Mouse (Mus musculus): Measurements from ENCODE around the gene Prickle2. TPM values are rescaled to one million over a fixed set of nuclear protein-coding genes. Genes with fewer than 3 reads are reported as not detected.

Gene Prickle2
- polyA plus RNA-seq, 1 experiment from 2014 or later = 5.8 TPM

DNA sequence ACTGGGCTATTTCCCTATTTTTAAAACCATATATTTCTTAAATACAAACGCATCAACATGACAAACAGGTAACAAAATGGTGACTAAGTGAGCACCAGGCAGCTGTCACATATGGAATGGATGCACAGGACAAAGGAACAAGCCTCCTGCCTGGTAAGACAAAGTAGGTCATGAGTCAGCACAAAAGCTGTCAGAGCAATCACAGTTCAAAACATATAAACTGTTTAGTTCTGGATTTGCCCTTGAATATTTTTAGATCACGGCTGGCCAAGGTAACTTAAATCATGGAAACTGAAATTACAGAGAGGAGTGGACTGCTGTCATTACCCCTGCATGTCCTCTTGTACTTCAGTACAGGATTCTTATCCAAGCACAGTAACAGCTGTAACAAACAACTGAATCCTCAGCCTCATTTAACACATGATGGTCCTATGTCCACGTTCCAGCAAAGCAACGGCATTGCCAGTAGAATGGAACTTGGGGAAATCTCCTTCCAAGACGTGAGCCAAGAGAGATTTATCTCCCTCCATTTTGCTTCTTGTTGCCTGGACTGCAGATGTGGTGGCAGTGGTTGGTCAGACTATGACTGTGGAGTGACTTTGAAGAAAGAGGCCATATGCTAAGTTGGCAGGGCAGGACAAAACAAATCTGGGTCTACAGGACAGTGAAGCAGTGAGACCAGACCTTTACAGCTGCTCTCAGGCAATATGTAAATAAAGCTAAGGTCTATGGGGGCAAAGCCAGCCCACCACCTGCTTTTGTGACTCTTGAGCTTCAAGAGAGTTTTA is 185.7 kb downstream of the Prickle2 start:
- WGBS = 79% methylated on average over 5 of the region's 5 CpGs
- Histone ChIP-seq H3K36me3 (no peaks in the 10 kb centered on the region), H3K9me3 (no peaks in the 10 kb centered on the region), H3K27me3 (ENCODE audit: insufficient read depth, poor library complexity, severe bottlenecking) (no peaks in the 10 kb centered on the region), H3K27ac (no peak overlapping the region), H3K4me1 (peaks cover 19% of the 10 kb centered on the region), H3K4me3 (no peak overlapping the region)
- no peak for DNase-seq (ENCODE audit: low spot score)

DNA sequence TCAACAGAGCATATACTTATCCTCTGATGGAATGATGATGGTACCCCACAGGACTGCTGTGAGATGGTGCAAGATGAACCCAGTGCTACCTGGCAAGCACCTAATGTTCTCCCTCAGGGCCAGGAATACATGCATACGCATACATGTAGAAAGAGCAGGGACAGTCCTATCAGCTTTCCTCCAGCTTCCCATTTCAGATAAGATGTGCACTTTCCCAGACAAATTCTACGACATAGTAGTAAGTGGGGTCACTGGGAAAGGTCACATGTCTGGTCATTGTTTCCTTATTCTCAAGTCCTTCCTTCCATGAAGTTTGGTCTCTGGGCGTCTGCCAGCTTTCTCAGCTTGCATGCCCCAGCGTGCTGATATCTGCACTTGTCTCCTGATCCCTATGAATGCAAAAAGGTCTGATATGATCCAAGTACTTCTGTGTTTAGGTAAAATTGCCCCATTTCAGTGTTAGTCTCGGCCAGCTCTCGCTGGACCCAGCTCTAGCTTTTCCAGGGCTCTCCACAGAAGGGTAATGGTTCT is 187.5 kb downstream of the Prickle2 start:
- Histone ChIP-seq H3K9me3 (no peaks in the 10 kb centered on the region), H3K4me3 (no peak overlapping the region), H3K27me3 (ENCODE audit: insufficient read depth, poor library complexity, severe bottlenecking) (no peaks in the 10 kb centered on the region), H3K4me1 (peaks cover 19% of the 10 kb centered on the region), H3K36me3 (no peaks in the 10 kb centered on the region), H3K27ac (0 out of 2 replicates have a peak overlapping the region, but pooled peaks have one; percentile 24)
- 46% methylated on average over 6 of the region's 6 CpGs for WGBS
- no peak for DNase-seq (ENCODE audit: low spot score)

DNA sequence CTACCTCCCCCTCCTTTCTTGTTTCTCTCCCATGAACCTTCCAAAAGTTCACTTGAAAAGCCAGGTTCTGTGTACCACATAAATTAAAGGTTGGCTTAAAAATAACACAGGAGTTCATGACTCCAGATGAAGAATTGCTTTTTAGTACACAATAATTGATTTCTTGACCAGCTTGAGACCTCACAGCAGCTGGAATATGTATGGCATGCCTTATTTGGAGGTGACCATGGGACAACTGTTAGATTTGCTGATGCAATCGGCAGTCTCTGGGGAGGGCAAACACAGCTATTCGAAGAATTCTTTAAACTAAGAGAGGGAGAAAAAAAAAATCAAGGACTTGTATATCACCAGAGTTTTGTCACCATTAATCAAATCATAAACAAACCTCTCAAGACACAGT is 189.0 kb downstream of the Prickle2 start:
- no peak for DNase-seq (ENCODE audit: low spot score)
- Histone ChIP-seq H3K4me3 (no peak overlapping the region), H3K27ac (no peak overlapping the region), H3K4me1 (peaks cover 19% of the 10 kb centered on the region), H3K36me3 (no peaks in the 10 kb centered on the region), H3K9me3 (no peaks in the 10 kb centered on the region), H3K27me3 (ENCODE audit: insufficient read depth, poor library complexity, severe bottlenecking) (no peaks in the 10 kb centered on the region)
- WGBS = 37% methylated on average over 2 of the region's 2 CpGs

DNA sequence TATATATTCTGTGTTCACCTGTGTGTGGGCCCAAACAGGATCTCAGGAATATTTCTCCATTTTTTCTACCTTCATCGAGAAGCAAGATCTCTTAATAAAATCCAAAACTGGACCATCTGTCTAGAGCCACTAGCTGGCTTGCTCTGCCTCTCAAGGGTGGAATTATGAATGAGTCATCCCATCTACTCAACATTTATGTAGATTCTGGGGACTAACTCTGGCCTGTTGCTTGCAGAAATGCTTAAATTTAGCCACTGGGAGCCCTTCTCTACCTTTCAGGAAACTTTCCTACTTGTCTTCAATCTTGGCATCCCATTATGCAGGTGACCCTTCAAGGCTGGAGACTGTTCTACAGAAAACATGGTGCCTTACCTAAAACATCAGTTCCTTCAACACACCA is 194.0 kb downstream of the Prickle2 start:
- no peaks in the 10 kb centered on the region for H3K36me3 ChIP-seq
- no peak overlapping the region for H3K27ac ChIP-seq
- H3K9me3 ChIP-seq = no peaks in the 10 kb centered on the region
- no peaks in the 10 kb centered on the region for H3K27me3 ChIP-seq (ENCODE audit: insufficient read depth, poor library complexity, severe bottlenecking)
- WGBS = 96% methylated on average over 1 of the region's 1 CpGs
- DNase-seq (ENCODE audit: low spot score) = no peak
- peaks cover 13% of the 10 kb centered on the region for H3K4me1 ChIP-seq
- no peak overlapping the region for H3K4me3 ChIP-seq

DNA sequence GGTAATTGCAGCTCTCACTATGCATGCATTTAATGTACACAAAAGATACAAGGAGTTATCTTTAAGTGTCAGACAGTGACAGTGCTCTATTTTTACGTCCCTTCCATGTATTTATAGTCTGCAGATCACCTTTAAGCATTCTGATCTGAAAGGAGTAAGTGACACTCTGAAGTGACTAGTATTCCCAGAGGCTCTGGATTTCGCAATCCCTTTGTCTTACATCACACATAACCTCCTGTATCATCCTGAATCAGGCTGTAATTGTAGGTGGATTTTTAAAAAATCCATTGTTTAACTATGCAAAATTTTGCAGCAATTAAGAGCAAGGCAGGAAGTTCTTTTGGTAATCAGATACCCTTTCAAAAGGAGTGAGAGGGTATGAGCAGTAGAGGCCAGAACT is 196.2 kb downstream of the Prickle2 start:
- no peak overlapping the region for H3K4me3 ChIP-seq
- H3K27me3 ChIP-seq (ENCODE audit: insufficient read depth, poor library complexity, severe bottlenecking) = no peaks in the 10 kb centered on the region
- no peaks in the 10 kb centered on the region for H3K36me3 ChIP-seq
- H3K27ac ChIP-seq = no peak overlapping the region
- H3K9me3 ChIP-seq = no peaks in the 10 kb centered on the region
- 37% methylated on average over 2 of the region's 2 CpGs for WGBS
- no peak for DNase-seq (ENCODE audit: low spot score)
- H3K4me1 ChIP-seq = peaks cover 13% of the 10 kb centered on the region

DNA sequence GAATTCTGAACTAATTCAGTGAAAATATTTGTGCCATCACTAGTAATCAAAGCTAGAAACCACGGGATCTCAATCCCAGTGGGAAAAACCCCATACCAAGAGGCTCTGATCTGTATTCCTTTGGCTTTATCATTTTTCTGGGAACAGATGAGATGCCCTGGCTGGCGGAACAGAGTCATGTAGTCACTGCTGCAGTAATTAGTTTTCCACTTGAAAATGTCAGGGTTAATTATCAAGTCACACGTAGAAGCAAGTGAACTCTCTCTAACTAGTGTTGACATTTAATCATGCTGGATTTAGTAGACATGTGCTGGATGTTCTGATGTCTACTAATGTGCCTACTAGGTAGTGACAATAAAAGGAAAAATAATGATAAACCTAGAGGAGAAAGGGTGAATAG is 199.7 kb downstream of the Prickle2 start:
- DNase-seq (ENCODE audit: low spot score) = no peak
- Histone ChIP-seq H3K27ac (no peak overlapping the region), H3K4me3 (no peak overlapping the region), H3K36me3 (no peaks in the 10 kb centered on the region), H3K27me3 (ENCODE audit: insufficient read depth, poor library complexity, severe bottlenecking) (no peaks in the 10 kb centered on the region), H3K4me1 (peaks cover 13% of the 10 kb centered on the region), H3K9me3 (no peaks in the 10 kb centered on the region)
- 56% methylated on average over 3 of the region's 3 CpGs for WGBS

DNA sequence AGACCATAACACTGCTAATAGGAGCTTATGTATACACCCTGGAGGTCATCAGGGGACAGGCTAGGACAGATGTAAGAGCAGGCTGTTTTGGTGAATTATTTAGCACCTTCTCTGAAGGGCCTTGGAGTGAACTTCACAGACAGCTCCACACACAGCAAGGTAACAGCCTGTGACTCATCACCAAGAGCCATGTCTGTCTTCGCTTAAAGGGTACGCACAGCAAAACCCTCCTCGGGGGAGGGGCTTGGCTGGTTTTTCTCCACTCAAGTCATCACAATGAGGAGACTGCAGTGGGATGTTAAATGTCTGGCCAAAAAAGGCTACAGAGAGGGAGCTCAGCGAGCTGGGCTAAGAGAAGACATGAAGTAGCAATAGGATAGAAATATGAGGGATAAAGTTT is 206.5 kb downstream of the Prickle2 start:
- WGBS = 44% methylated on average over 4 of the region's 4 CpGs
- Histone ChIP-seq H3K27ac (peak overlapping the region; percentile 77), H3K36me3 (no peaks in the 10 kb centered on the region), H3K9me3 (no peaks in the 10 kb centered on the region), H3K4me1 (peaks cover 24% of the 10 kb centered on the region), H3K4me3 (no peak overlapping the region), H3K27me3 (ENCODE audit: insufficient read depth, poor library complexity, severe bottlenecking) (no peaks in the 10 kb centered on the region)
- no peak for DNase-seq (ENCODE audit: low spot score)

DNA sequence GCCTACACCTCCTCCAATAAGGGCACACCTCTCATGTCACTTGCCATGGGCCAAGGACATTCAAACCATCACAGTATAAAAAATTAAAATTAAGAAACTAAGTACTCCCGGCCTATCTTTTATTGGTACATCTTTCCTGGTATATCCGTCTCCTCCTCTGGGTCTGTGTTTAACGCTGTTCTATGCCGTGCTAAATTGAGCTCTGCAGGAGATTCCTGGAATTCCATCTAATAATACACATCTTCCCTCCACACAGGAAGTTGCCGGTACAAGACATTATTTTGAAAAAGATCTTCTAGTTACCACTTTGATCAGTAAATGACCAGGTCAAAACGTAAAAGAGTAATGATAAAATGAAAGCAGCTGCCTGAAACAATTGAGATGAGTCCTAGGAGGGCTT is 207.4 kb downstream of the Prickle2 start:
- Histone ChIP-seq H3K27me3 (ENCODE audit: insufficient read depth, poor library complexity, severe bottlenecking) (no peaks in the 10 kb centered on the region), H3K9me3 (no peaks in the 10 kb centered on the region), H3K36me3 (no peaks in the 10 kb centered on the region), H3K4me1 (peaks cover 24% of the 10 kb centered on the region), H3K27ac (peak overlapping the region; percentile 77; the same call in 1 of the 2 replicates), H3K4me3 (no peak overlapping the region)
- no peak for DNase-seq (ENCODE audit: low spot score)
- 35% methylated on average over 6 of the region's 6 CpGs for WGBS

DNA sequence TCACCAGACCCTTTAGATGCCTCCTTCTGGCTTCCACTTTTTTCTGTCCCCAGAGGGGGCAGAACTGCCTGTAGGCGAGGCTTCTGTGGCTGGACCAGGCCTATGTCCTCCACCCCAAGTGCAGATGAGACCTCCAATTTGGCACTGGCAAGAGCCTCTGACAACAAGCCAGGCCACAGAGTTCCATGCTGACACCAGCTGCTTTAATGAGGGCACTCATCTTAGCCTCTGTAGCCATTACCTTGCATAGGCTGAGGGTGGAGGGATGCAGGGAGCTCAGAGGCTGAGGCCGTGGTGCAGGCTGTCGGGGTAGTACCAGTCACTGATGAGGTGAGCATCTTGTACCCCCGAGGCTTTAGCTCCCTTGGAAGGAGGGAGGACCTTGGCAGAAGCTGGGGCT is 208.7 kb downstream of the Prickle2 start:
- Histone ChIP-seq H3K27ac (no peak overlapping the region), H3K4me3 (no peak overlapping the region), H3K36me3 (no peaks in the 10 kb centered on the region), H3K27me3 (ENCODE audit: insufficient read depth, poor library complexity, severe bottlenecking) (no peaks in the 10 kb centered on the region), H3K9me3 (no peaks in the 10 kb centered on the region), H3K4me1 (peaks cover 24% of the 10 kb centered on the region)
- 82% methylated on average over 4 of the region's 4 CpGs for WGBS
- DNase-seq (ENCODE audit: low spot score) = no peak

DNA sequence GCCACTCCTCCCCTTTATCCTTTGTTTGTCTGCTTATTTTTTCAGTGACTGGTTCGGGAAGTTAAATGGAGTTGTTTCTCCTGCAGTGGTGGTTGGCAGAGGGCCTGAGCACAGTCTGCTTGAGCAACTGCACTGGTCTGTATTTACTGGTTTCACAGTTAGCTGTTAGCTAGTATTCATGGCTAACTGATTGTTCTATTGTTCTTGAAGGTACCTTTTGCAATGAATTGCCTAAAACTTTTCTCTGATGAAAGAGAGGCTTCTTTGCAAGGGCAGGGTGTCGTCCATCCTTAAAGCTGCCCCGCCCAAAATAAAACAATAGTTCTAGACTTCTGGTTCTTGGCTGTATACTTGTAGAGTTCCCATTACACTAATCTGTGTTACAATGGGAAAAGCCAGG is 210.5 kb downstream of the Prickle2 start:
- no peaks in the 10 kb centered on the region for H3K36me3 ChIP-seq
- no peak for DNase-seq (ENCODE audit: low spot score)
- WGBS = 76% methylated on average over 3 of the region's 3 CpGs
- H3K4me3 ChIP-seq = no peak overlapping the region
- H3K4me1 ChIP-seq = peaks cover 20% of the 10 kb centered on the region
- H3K27me3 ChIP-seq (ENCODE audit: insufficient read depth, poor library complexity, severe bottlenecking) = no peaks in the 10 kb centered on the region
- H3K27ac ChIP-seq = no peak overlapping the region
- H3K9me3 ChIP-seq = no peaks in the 10 kb centered on the region

DNA sequence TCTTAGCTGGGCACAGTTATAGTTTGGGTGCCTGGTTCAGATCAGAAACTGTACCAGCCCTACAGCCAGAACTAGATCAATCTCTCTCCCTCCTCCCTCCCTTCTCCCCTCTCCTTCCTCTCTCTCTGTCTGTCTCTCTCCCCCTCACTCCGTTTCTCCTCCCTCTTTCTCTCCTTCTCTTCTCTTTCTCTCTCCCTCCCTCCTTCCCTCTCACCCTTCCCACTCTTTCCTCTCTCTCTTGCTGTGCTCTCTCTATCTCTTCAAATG is 224.3 kb downstream of the Prickle2 start:
- peak overlapping the region; percentile 69 for H3K4me3 ChIP-seq
- H3K27ac ChIP-seq = peak overlapping the region; percentile 84; the same call in 1 of the 2 replicates
- no peak for DNase-seq (ENCODE audit: low spot score)
- no peaks in the 10 kb centered on the region for H3K27me3 ChIP-seq (ENCODE audit: insufficient read depth, poor library complexity, severe bottlenecking)
- no peaks in the 10 kb centered on the region for H3K36me3 ChIP-seq
- H3K4me1 ChIP-seq = peaks cover 15% of the 10 kb centered on the region
- no peaks in the 10 kb centered on the region for H3K9me3 ChIP-seq
- WGBS = 10% methylated on average over 1 of the region's 1 CpGs

DNA sequence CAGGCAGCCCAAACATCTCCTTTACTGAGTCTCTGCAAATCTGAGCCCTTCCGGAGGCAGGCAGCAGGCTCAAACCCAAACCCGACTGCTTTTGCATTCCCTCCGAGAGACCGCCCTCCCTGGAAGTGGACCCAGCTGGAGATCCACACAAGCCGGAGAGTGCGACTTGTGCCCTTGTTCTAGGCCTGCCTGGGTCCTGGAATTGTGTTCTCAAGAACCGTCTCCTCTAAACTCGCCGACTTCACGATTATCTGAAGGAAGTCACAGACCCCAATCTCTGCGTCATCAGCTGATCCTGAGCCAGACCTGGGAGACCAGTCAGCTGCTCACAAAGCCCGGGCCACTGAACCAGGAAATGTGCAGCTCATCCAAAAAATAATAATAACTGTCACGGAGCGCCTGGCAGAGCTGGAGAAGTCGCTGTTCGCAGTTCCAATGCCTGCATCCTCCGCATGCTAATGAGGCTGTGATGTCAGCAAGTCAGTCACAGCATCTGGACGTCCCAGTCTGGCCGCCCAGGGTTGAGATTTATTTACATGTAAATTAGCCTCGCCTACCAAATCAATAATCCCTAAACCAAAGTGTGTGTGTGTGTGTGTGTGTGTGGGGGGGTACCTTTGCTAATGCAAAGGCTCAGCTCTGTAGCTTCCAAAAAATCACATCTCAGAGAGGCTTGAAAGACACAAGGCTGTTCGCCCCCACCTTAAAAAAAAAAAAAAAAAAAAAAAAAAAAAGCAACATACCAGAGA is 224.8 kb downstream of the Prickle2 start:
- Histone ChIP-seq H3K4me3 (peak overlapping the region; percentile 69), H3K27me3 (ENCODE audit: insufficient read depth, poor library complexity, severe bottlenecking) (no peaks in the 10 kb centered on the region), H3K4me1 (peaks cover 15% of the 10 kb centered on the region), H3K9me3 (no peaks in the 10 kb centered on the region), H3K27ac (peak overlapping the region; percentile 84), H3K36me3 (no peaks in the 10 kb centered on the region)
- peak; percentile 81 for DNase-seq (ENCODE audit: low spot score)
- WGBS = under 1% methylated on average over 21 of the region's 21 CpGs

DNA sequence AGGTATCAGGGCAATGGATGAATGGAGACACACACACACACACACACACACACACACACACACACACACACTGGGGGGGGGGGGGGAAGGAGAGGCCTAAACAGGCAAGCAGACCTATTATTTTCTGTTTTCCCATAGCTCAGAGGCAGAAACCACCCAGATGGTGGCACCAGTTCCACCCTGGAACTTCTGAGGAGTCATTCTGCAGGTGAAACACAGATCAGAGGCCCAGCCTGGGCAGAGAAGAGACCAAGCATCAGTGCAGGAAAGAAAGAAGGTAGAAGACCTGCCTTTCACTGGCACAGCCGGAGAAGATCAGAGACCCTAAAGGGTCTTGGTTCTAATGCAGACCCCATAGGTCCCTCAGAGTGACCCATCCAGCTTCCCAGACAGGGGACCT is 227.3 kb downstream of the Prickle2 start:
- DNase-seq (ENCODE audit: low spot score) = no peak
- H3K9me3 ChIP-seq = no peaks in the 10 kb centered on the region
- 0 out of 2 replicates have a peak overlapping the region, but pooled peaks have one; percentile 1 for H3K27ac ChIP-seq
- H3K36me3 ChIP-seq = no peaks in the 10 kb centered on the region
- peaks cover 18% of the 10 kb centered on the region for H3K4me1 ChIP-seq
- H3K4me3 ChIP-seq = 0 out of 2 replicates have a peak overlapping the region, but pooled peaks have one; percentile 24
- 90% methylated on average over 1 of the region's 1 CpGs for WGBS
- H3K27me3 ChIP-seq (ENCODE audit: insufficient read depth, poor library complexity, severe bottlenecking) = no peaks in the 10 kb centered on the region

Measured in heart, embryonic 10.5 days (tissue).